Mouse (Mus musculus): ENCODE measurements around the gene Aagab. TPM values are rescaled to one million over a fixed set of nuclear protein-coding genes. Genes with fewer than 3 reads are reported as not detected.

Gene Aagab
- 9.1 and 12.6 TPM in 2 replicates for polyA plus RNA-seq (2015; fragmentation: Nextera tagmentation; extraction: Ambion mirVana)

GRCm38 (mm10) chr9:63602043-63602939 lies at the start of gene Aagab, which contains the start of gene Iqch:
Gene Aagab, plus strand, starts transcription at chr9:63602660.
Gene Iqch, minus strand, starts transcription at chr9:63602493.

Other genes starting within 250 kb of the Aagab start
- gene Map2k5, start 224.8 kb upstream of the Aagab start, polyA plus RNA-seq (2015; fragmentation: Nextera tagmentation; extraction: Ambion mirVana): 19.0 and 19.7 TPM in 2 replicates
- gene 2300009A05Rik, start 203.4 kb upstream of the Aagab start, polyA plus RNA-seq (2015; fragmentation: Nextera tagmentation; extraction: Ambion mirVana): 63.0 and 66.6 TPM in 2 replicates
- 0.17 TPM in 1 of 2 replicates, not detected in the other for gene Iqch, start 167 bp upstream of the Aagab start, polyA plus RNA-seq (2015; fragmentation: Nextera tagmentation; extraction: Ambion mirVana)
- gene Smad3, start 155.3 kb downstream of the Aagab start, polyA plus RNA-seq (2015; fragmentation: Nextera tagmentation; extraction: Ambion mirVana): 6.6 and 6.9 TPM in 2 replicates